Comparison of ENCODE assay signal across 14 mouse cellular contexts in the genomic region with DNA sequence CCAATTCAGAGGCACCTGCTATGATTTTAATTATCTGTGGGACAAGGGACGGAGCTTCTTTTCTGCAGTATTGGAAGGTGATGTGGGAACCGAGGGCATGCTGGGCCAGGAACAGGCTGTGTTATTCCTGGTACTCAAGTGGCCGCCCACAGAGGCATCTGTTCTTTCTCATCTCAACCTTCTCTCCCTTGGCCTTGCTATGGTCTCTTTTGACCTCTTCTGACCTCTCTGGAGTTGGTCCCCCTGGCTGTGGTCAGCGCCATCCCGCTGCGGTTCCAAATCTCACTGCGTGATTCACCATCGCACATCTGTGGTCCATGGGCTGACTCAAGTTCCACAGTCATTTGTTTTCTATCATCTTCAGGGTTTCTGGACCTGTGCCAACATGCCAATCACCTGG.
A peak's percentile ranks its signal among the peaks of the same experiment; 100 is the strongest.
DNase-seq lines count a peak whose midpoint lies in the region; TF ChIP-seq lines count a peak whose summit lies in the region.
"Had no signal": no experiment of that assay in that cellular context is flagged by ENCODE, and none has a peak within 500 bp of the region (broad histone marks: within the 10 kb centered on the region; RNA-seq: fewer than 3 reads in every experiment).

No protein-coding gene starts in this region.

- H3K4me3 ChIP-seq in cerebellum, adult 2 months (replicated peaks; ENCODE audit: insufficient read depth, low read depth, low read length) = no peak overlapping the region
- H3K4me3 ChIP-seq in heart, adult 2 months = no peak overlapping the region
- H3K4me3 ChIP-seq in lung, adult 2 months (replicated peaks; ENCODE audit: extremely low read depth, low read depth, low read length) = no peak overlapping the region
- H3K4me3 ChIP-seq: erythroblast, embryonic 14.5 days; hindbrain, embryonic 13.5 days; liver, embryonic 12.5 days had no signal

- H3K9ac ChIP-seq in heart, adult 2 months (ENCODE audit: low read depth, low read length) = no peak overlapping the region
- H3K9ac ChIP-seq: hindbrain, embryonic 13.5 days; liver, embryonic 12.5 days had no signal

- peak; percentile 76 for DNase-seq in brain, adult 2 months (ENCODE audit: low read depth, low spot score)
- DNase-seq in cerebellum, adult 2 months = peak; percentile 38 to 60
- peak; percentile 44 to 55 for DNase-seq in heart, adult 2 months
- DNase-seq in heart, postnatal 25 days (ENCODE audit: low spot score) = peak; percentile 31
- DNase-seq in lung, adult 2 months = no peak
- DNase-seq in layer of hippocampus, adult 8-10 months (ENCODE audit: low spot score in 2 of 2) = no peak
- DNase-seq in adrenal gland, adult 18-20 months (ENCODE audit: low spot score in 2 of 2) = no peak
- DNase-seq: adrenal gland, adult 2 months; kidney, postnatal 14 days; lung, postnatal 10 days; thymus, adult 2 months had no signal

- no peaks in the 10 kb centered on the region for H3K79me2 ChIP-seq in heart, adult 2 months (replicated peaks; ENCODE audit: control insufficient read depth, insufficient read depth, low read length)

- no peaks in the 10 kb centered on the region for H3K36me3 ChIP-seq in heart, adult 2 months (ENCODE audit: control insufficient read depth, insufficient read depth, low read length)
- H3K36me3 ChIP-seq: hindbrain, embryonic 13.5 days; liver, embryonic 12.5 days had no signal

- 37% methylated on average over 8 of the region's 8 CpGs for WGBS in cerebellum, adult 2 months
- 46% methylated on average over 8 of the region's 8 CpGs for WGBS in heart, adult 2 months
- WGBS in lung, adult 2 months = 80% methylated on average over 8 of the region's 8 CpGs

- H3K27ac ChIP-seq in cerebellum, adult 2 months (ENCODE audit: insufficient read depth, low read length) = no peak overlapping the region
- no peak overlapping the region for H3K27ac ChIP-seq in heart, adult 2 months
- H3K27ac ChIP-seq: hindbrain, embryonic 13.5 days; liver, embryonic 12.5 days had no signal

- no peak for TF ChIP-seq CTCF in cerebellum, adult 2 months (IDR thresholded peaks at IDR 0.05; ENCODE audit: borderline replicate concordance, insufficient read depth, low read depth, low read length)
- no peak for TF ChIP-seq CTCF in heart, adult 2 months (IDR thresholded peaks at IDR 0.05)
- no peak for TF ChIP-seq CTCF in lung, adult 2 months (IDR thresholded peaks at IDR 0.05; ENCODE audit: insufficient read depth, low read length)

- H3K27me3 ChIP-seq in cerebellum, adult 2 months (ENCODE audit: control insufficient read depth, insufficient read depth, low read length) = no peaks in the 10 kb centered on the region
- no peaks in the 10 kb centered on the region for H3K27me3 ChIP-seq in heart, adult 2 months (ENCODE audit: control insufficient read depth, insufficient read depth, low read length)
- H3K27me3 ChIP-seq: hindbrain, embryonic 13.5 days; liver, embryonic 12.5 days had no signal

- intact Hi-C loops in heart, adult 2 months (cut with DNase I) = no loop called here
- intact Hi-C loops in heart, postnatal 25 days (cut with DNase I) = loop anchor here (5.0 kb wide), 1 partner anchor 97 kb away; no protein-coding TSS in a partner anchor

- no peak for TF ChIP-seq POLR2A in cerebellum, adult 2 months (IDR thresholded peaks at IDR 0.05; ENCODE audit: borderline replicate concordance, insufficient read depth, low read length)
- TF ChIP-seq POLR2A in heart, adult 2 months (IDR thresholded peaks at IDR 0.05; ENCODE audit: insufficient read depth, low read depth, low read length) = no peak
- TF ChIP-seq POLR2A in lung, adult 2 months (IDR thresholded peaks at IDR 0.05; ENCODE audit: borderline replicate concordance, extremely low read depth, low read depth, low read length) = no peak

- peaks cover 6% of the 10 kb centered on the region; the same call in 1 of the 2 replicates for H3K4me1 ChIP-seq in cerebellum, adult 2 months (ENCODE audit: control insufficient read depth, insufficient read depth, low read length)
- H3K4me1 ChIP-seq in heart, adult 2 months (ENCODE audit: control insufficient read depth, insufficient read depth, low read length) = no peaks in the 10 kb centered on the region
- no peaks in the 10 kb centered on the region for H3K4me1 ChIP-seq in lung, adult 2 months (ENCODE audit: control insufficient read depth, insufficient read depth, low read length)
- H3K4me1 ChIP-seq: hindbrain, embryonic 13.5 days; liver, embryonic 12.5 days had no signal

- 0 out of 2 replicates have a peak, but pooled peaks have one; percentile 31 for TF ChIP-seq EP300 in heart, adult 2 months (IDR thresholded peaks at IDR 0.05; ENCODE audit: insufficient read depth, low read depth, low read length)

Comparison
In these comparisons a context has a peak if more than half of its experiments do, and no peak if none do; other contexts are left out.
1. DNase-seq: peak in brain, adult 2 months (single experiment), cerebellum, adult 2 months (2 of 2), heart, adult 2 months (2 of 2) and heart, postnatal 25 days (single experiment); none in lung, adult 2 months (single experiment), layer of hippocampus, adult 8-10 months (0 of 2) and adrenal gland, adult 18-20 months (0 of 2).